In the genomic region with DNA sequence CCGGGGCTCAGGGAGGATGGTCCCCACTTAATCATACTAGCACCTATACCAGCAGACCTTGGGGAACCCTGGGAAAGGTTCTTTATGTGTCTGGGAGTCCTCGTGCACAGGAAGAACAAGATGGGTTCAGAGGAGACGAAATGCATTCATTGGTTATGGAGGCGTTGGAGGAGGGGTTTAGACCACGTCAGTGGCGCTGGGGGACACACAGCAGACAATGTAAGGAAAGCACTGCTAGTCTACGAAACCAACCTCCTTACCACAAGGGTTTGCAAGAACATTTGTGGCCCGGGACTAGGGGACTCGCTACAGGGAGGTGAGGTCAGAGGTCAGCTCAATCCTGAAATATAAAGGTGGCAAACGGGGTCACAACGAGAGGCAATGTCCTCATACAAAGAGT, we compare ENCODE assay signal across 12 mouse cellular contexts. TPM values are rescaled to one million over a fixed set of nuclear protein-coding genes. Genes with fewer than 3 reads are reported as not detected.
DNase-seq lines count a peak whose midpoint lies in the region; ATAC-seq and TF ChIP-seq lines count a peak whose summit lies in the region.
"Had no signal": no experiment of that assay in that cellular context is flagged by ENCODE, and none has a peak within 500 bp of the region (broad histone marks: within the 10 kb centered on the region; RNA-seq: fewer than 3 reads in every experiment).

No protein-coding gene starts in this region.

- ATAC-seq in hindbrain, embryonic 15.5 days (ENCODE audit: low FRiP score, low read depth) = peak; percentile 28
- ATAC-seq in neural tube, embryonic 14.5 days (ENCODE audit: low read depth) = no peak

- H3K4me3 ChIP-seq in layer of hippocampus, adult 2 months = no peak overlapping the region
- H3K4me3 ChIP-seq in forebrain, embryonic 10.5 days = peak overlapping the region; percentile 52
- peak overlapping the region; percentile 25 for H3K4me3 ChIP-seq in hindbrain, embryonic 15.5 days
- H3K4me3 ChIP-seq in neural tube, embryonic 14.5 days (ENCODE audit: low read depth, low read length) = no peak overlapping the region

- 0 out of 2 replicates have a peak, but pooled peaks cover 2% of the 10 kb centered on the region for H3K36me3 ChIP-seq in forebrain, embryonic 10.5 days (replicated peaks)
- H3K36me3 ChIP-seq in hindbrain, embryonic 15.5 days = no peaks in the 10 kb centered on the region
- no peaks in the 10 kb centered on the region for H3K36me3 ChIP-seq in neural tube, embryonic 14.5 days (ENCODE audit: control insufficient read depth, insufficient read depth, low read length)

- peak overlapping the region; percentile 50 for H3K9ac ChIP-seq in hindbrain, embryonic 15.5 days
- H3K9ac ChIP-seq in neural tube, embryonic 14.5 days (replicated peaks; ENCODE audit: low read depth, low read length) = peak overlapping the region; percentile 48

- H3K4me2 ChIP-seq in hindbrain, embryonic 15.5 days = peak overlapping the region; percentile 62
- peak overlapping the region; percentile 52; the same call in 1 of the 2 replicates for H3K4me2 ChIP-seq in neural tube, embryonic 14.5 days (ENCODE audit: low read depth, low read length)

- 43% methylated on average over 11 of the region's 11 CpGs for WGBS in forebrain, embryonic 10.5 days
- WGBS in hindbrain, embryonic 15.5 days = 17% methylated on average over 11 of the region's 11 CpGs
- 43% methylated on average over 11 of the region's 11 CpGs for WGBS in neural tube, embryonic 14.5 days

- DNase-seq in layer of hippocampus, adult 2 months (ENCODE audit: low spot score in 2 of 2) = no peak
- no peak for DNase-seq in layer of hippocampus, adult 11-12 months (ENCODE audit: low spot score)
- no peak for DNase-seq in forebrain, embryonic 10.5 days (ENCODE audit: extremely low spot score, low spot score)
- DNase-seq in spleen, postnatal 4 days (ENCODE audit: low spot score in 2 of 2) = no peak
- DNase-seq in B cell, adult 2 months = no peak
- no peak for DNase-seq in thymus, postnatal 0 days (ENCODE audit: low spot score)

- peaks cover 19% of the 10 kb centered on the region for H3K27me3 ChIP-seq in forebrain, embryonic 10.5 days (ENCODE audit: poor library complexity, severe bottlenecking)
- no peaks in the 10 kb centered on the region for H3K27me3 ChIP-seq in hindbrain, embryonic 15.5 days
- no peaks in the 10 kb centered on the region for H3K27me3 ChIP-seq in neural tube, embryonic 14.5 days (ENCODE audit: control insufficient read depth, insufficient read depth, low read length)

- H3K27ac ChIP-seq in layer of hippocampus, adult 2 months = peak overlapping the region; percentile 87
- H3K27ac ChIP-seq in forebrain, embryonic 10.5 days = peak overlapping the region; percentile 86
- H3K27ac ChIP-seq in hindbrain, embryonic 15.5 days (replicated peaks) = peak overlapping the region; percentile 98
- H3K27ac ChIP-seq in neural tube, embryonic 14.5 days (ENCODE audit: low read depth, low read length) = peak overlapping the region; percentile 94

- no peaks in the 10 kb centered on the region for H3K9me3 ChIP-seq in forebrain, embryonic 10.5 days
- no peaks in the 10 kb centered on the region for H3K9me3 ChIP-seq in hindbrain, embryonic 15.5 days
- H3K9me3 ChIP-seq in neural tube, embryonic 14.5 days (ENCODE audit: control insufficient read depth, low read length) = no peaks in the 10 kb centered on the region

- no peak for TF ChIP-seq CTCF in layer of hippocampus, adult 2 months (conservative IDR thresholded peaks at IDR 0.05)

- peaks cover 80% of the 10 kb centered on the region for H3K4me1 ChIP-seq in forebrain, embryonic 10.5 days
- H3K4me1 ChIP-seq in hindbrain, embryonic 15.5 days (replicated peaks) = peaks cover 78% of the 10 kb centered on the region
- peaks cover 54% of the 10 kb centered on the region for H3K4me1 ChIP-seq in neural tube, embryonic 14.5 days (ENCODE audit: control insufficient read depth, insufficient read depth, low read length)

RNA-seq across cellular contexts. Expression of gene Mxra7, which starts 17.3 kb away (rescaled TPM):
- total RNA-seq in layer of hippocampus, adult 2 months (2021) = 10 to 100 TPM; 20.0 to 23.4 TPM
- 16.5 and 18.2 TPM in 2 replicates for polyA plus RNA-seq in forebrain, embryonic 10.5 days (2016; fragmentation: Nextera tagmentation; extraction: Ambion mirVana)
- polyA plus RNA-seq in hindbrain, embryonic 15.5 days (2015; fragmentation: Nextera tagmentation; extraction: Ambion mirVana) = 41.5 and 42.8 TPM in 2 replicates
- 29.9 and 40.4 TPM in 2 replicates for polyA plus RNA-seq in neural tube, embryonic 14.5 days (2014; fragmentation: Nextera tagmentation; extraction: Ambion mirVana)
- 4.8 and 5.0 TPM in 2 replicates for polyA plus RNA-seq in thymus, postnatal 0 days (2015; fragmentation: Nextera tagmentation; extraction: Ambion mirVana)

RNA-seq across cellular contexts. Expression of gene Mettl23, which starts 32.5 kb away (rescaled TPM):
- total RNA-seq in layer of hippocampus, adult 2 months (2021) = 10 to 100 TPM; 23.0 to 26.8 TPM
- polyA plus RNA-seq in forebrain, embryonic 10.5 days (2016; fragmentation: Nextera tagmentation; extraction: Ambion mirVana) = 64.3 and 66.5 TPM in 2 replicates
- 62.1 and 65.0 TPM in 2 replicates for polyA plus RNA-seq in hindbrain, embryonic 15.5 days (2015; fragmentation: Nextera tagmentation; extraction: Ambion mirVana)
- 67.4 and 73.3 TPM in 2 replicates for polyA plus RNA-seq in neural tube, embryonic 14.5 days (2014; fragmentation: Nextera tagmentation; extraction: Ambion mirVana)
- 139 and 143 TPM in 2 replicates for polyA plus RNA-seq in thymus, postnatal 0 days (2015; fragmentation: Nextera tagmentation; extraction: Ambion mirVana)

RNA-seq across cellular contexts. Expression of gene Jmjd6, which starts 32.7 kb away (rescaled TPM):
- total RNA-seq in layer of hippocampus, adult 2 months (2021) = 10 to 100 TPM; 26.2 to 32.2 TPM
- 91.1 and 106 TPM in 2 replicates for polyA plus RNA-seq in forebrain, embryonic 10.5 days (2016; fragmentation: Nextera tagmentation; extraction: Ambion mirVana)
- 70.2 and 72.4 TPM in 2 replicates for polyA plus RNA-seq in hindbrain, embryonic 15.5 days (2015; fragmentation: Nextera tagmentation; extraction: Ambion mirVana)
- polyA plus RNA-seq in neural tube, embryonic 14.5 days (2014; fragmentation: Nextera tagmentation; extraction: Ambion mirVana) = 65.6 and 71.7 TPM in 2 replicates
- 58.6 and 62.2 TPM in 2 replicates for polyA plus RNA-seq in thymus, postnatal 0 days (2015; fragmentation: Nextera tagmentation; extraction: Ambion mirVana)

RNA-seq across cellular contexts. Expression of gene St6galnac1, which starts 35.2 kb away (rescaled TPM):
- total RNA-seq in layer of hippocampus, adult 2 months (2021) = not detected
- not detected in 2 replicates for polyA plus RNA-seq in forebrain, embryonic 10.5 days (2016; fragmentation: Nextera tagmentation; extraction: Ambion mirVana)
- polyA plus RNA-seq in hindbrain, embryonic 15.5 days (2015; fragmentation: Nextera tagmentation; extraction: Ambion mirVana) = not detected in 2 replicates
- not detected in 2 replicates for polyA plus RNA-seq in neural tube, embryonic 14.5 days (2014; fragmentation: Nextera tagmentation; extraction: Ambion mirVana)
- not detected in 2 replicates for polyA plus RNA-seq in thymus, postnatal 0 days (2015; fragmentation: Nextera tagmentation; extraction: Ambion mirVana)
- total RNA-seq: gastrocnemius, postnatal 25 days; heart, postnatal 36 days had no signal
- polyA plus RNA-seq: embryonic facial prominence, embryonic 11.5 days; limb, embryonic 11.5 days had no signal

RNA-seq across cellular contexts. Expression of gene Mfsd11, which starts 41.7 kb away (rescaled TPM):
- total RNA-seq in layer of hippocampus, adult 2 months (2021) = 10 to 100 TPM; 41.0 to 41.6 TPM
- 18.9 and 24.7 TPM in 2 replicates for polyA plus RNA-seq in forebrain, embryonic 10.5 days (2016; fragmentation: Nextera tagmentation; extraction: Ambion mirVana)
- 52.6 and 56.3 TPM in 2 replicates for polyA plus RNA-seq in hindbrain, embryonic 15.5 days (2015; fragmentation: Nextera tagmentation; extraction: Ambion mirVana)
- 40.6 and 53.9 TPM in 2 replicates for polyA plus RNA-seq in neural tube, embryonic 14.5 days (2014; fragmentation: Nextera tagmentation; extraction: Ambion mirVana)
- polyA plus RNA-seq in thymus, postnatal 0 days (2015; fragmentation: Nextera tagmentation; extraction: Ambion mirVana) = 32.6 and 35.3 TPM in 2 replicates

Comparison
In these comparisons a context has a peak if more than half of its experiments do, and no peak if none do; other contexts are left out.
1. H3K4me3 ChIP-seq: peak in forebrain, embryonic 10.5 days (single experiment) and hindbrain, embryonic 15.5 days (single experiment); none in layer of hippocampus, adult 2 months (single experiment) and neural tube, embryonic 14.5 days (single experiment).
2. Peak in every context shown above with its lines, with median percentiles within 50 percentile points of each other: H3K27ac ChIP-seq.